Mouse (Mus musculus): Measurements from ENCODE around the gene Cacna1i. TPM values are rescaled to one million over a fixed set of nuclear protein-coding genes. Genes with fewer than 3 reads are reported as not detected.

Cacna1i gene
- polyA plus RNA-seq, 1 experiment from 2014 or later = 0.03 TPM

- H3K27me3 ChIP-seq (replicated peaks; ENCODE audit: control insufficient read depth, insufficient read depth, low read length) = no peaks in the 10 kb centered on the region
- H3K4me3 ChIP-seq (ENCODE audit: low read depth, low read length) = no peak overlapping the region
- no peak for TF ChIP-seq CTCF (IDR thresholded peaks at IDR 0.05; ENCODE audit: low read depth)
- no peak overlapping the region for H3K9ac ChIP-seq (ENCODE audit: low read depth, low read length)
- no peak for ATAC-seq
- no peaks in the 10 kb centered on the region for H3K9me3 ChIP-seq (ENCODE audit: control insufficient read depth)
- no peak overlapping the region for H3K4me2 ChIP-seq (replicated peaks; ENCODE audit: low read depth)
- H3K27ac ChIP-seq (ENCODE audit: low read depth, low read length) = no peak overlapping the region
- H3K4me1 ChIP-seq (replicated peaks; ENCODE audit: control insufficient read depth, insufficient read depth, low read length) = no peaks in the 10 kb centered on the region
- H3K36me3 ChIP-seq (ENCODE audit: control insufficient read depth, insufficient read depth) = no peaks in the 10 kb centered on the region
- 67% methylated on average over 9 of the region's 9 CpGs for WGBS
These were observed 86.4 kb downstream of the Cacna1i start for GRCm38 (mm10) chr15:80373219-80373964.

DNA sequence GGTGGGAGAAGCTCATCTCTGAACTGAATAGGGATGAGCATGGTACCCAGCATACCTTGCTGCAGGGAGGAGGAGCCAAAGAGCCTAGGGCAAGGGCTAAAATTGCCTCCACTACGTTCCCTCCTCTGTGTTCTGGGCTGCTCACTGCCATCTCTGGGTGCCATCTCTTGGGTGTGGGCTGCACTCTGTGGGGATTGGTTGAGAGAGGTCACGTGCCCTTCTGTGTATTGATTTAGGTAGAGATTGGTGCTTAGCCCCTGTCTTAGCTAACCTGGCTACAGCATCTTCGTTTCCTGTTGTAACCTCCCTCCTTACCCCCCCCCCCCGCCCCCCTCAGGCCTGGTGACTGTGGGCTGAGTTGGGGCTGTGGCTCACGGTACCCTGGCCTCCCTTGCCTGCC lies 87.8 kb downstream of the Cacna1i start:
- ATAC-seq = no peak
- no peak overlapping the region for H3K27ac ChIP-seq (ENCODE audit: low read depth, low read length)
- TF ChIP-seq CTCF (IDR thresholded peaks at IDR 0.05; ENCODE audit: low read depth) = no peak
- no peaks in the 10 kb centered on the region for H3K27me3 ChIP-seq (replicated peaks; ENCODE audit: control insufficient read depth, insufficient read depth, low read length)
- no peaks in the 10 kb centered on the region for H3K9me3 ChIP-seq (ENCODE audit: control insufficient read depth)
- no peak overlapping the region for H3K4me3 ChIP-seq (ENCODE audit: low read depth, low read length)
- WGBS = 56% methylated on average over 5 of the region's 5 CpGs
- H3K9ac ChIP-seq (ENCODE audit: low read depth, low read length) = no peak overlapping the region
- H3K36me3 ChIP-seq (ENCODE audit: control insufficient read depth, insufficient read depth) = no peaks in the 10 kb centered on the region
- no peak overlapping the region for H3K4me2 ChIP-seq (replicated peaks; ENCODE audit: low read depth)
- no peaks in the 10 kb centered on the region for H3K4me1 ChIP-seq (replicated peaks; ENCODE audit: control insufficient read depth, insufficient read depth, low read length)

DNA sequence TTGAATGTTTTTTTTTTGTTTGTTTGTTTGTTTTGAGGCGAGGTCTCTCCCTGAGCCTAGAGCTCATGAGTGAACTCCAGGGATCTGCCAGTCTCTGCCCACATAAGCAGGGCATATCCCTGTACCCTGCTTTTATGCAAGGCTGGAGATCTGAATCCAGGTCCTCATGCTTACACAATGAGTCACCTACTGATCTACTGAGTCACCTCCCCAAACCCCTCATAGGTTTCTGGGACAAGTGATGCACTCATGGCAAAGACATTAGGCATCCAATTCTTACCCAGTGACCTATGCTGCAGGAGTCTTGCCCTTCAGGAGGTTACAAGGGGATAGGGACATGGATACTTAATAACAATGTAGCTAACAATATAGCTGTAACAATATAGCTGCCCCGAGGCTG lies 100.1 kb downstream of the Cacna1i start:
- no peak overlapping the region for H3K4me2 ChIP-seq (replicated peaks; ENCODE audit: low read depth)
- H3K36me3 ChIP-seq (ENCODE audit: control insufficient read depth, insufficient read depth) = no peaks in the 10 kb centered on the region
- H3K9me3 ChIP-seq (ENCODE audit: control insufficient read depth) = no peaks in the 10 kb centered on the region
- H3K4me3 ChIP-seq (ENCODE audit: low read depth, low read length) = no peak overlapping the region
- WGBS = 70% methylated on average over 2 of the region's 2 CpGs
- no peak for TF ChIP-seq CTCF (IDR thresholded peaks at IDR 0.05; ENCODE audit: low read depth)
- no peak overlapping the region for H3K27ac ChIP-seq (ENCODE audit: low read depth, low read length)
- H3K27me3 ChIP-seq (replicated peaks; ENCODE audit: control insufficient read depth, insufficient read depth, low read length) = no peaks in the 10 kb centered on the region
- H3K4me1 ChIP-seq (replicated peaks; ENCODE audit: control insufficient read depth, insufficient read depth, low read length) = no peaks in the 10 kb centered on the region
- H3K9ac ChIP-seq (ENCODE audit: low read depth, low read length) = no peak overlapping the region
- no peak for ATAC-seq

GRCm38 (mm10) chr15:80391791-80392190 lies 104.8 kb downstream of the Cacna1i start:
- Histone ChIP-seq H3K36me3 (ENCODE audit: control insufficient read depth, insufficient read depth) (no peaks in the 10 kb centered on the region), H3K9me3 (ENCODE audit: control insufficient read depth) (no peaks in the 10 kb centered on the region), H3K4me2 (replicated peaks; ENCODE audit: low read depth) (no peak overlapping the region), H3K4me3 (ENCODE audit: low read depth, low read length) (no peak overlapping the region), H3K4me1 (replicated peaks; ENCODE audit: control insufficient read depth, insufficient read depth, low read length) (no peaks in the 10 kb centered on the region), H3K27me3 (replicated peaks; ENCODE audit: control insufficient read depth, insufficient read depth, low read length) (no peaks in the 10 kb centered on the region), H3K27ac (ENCODE audit: low read depth, low read length) (no peak overlapping the region), H3K9ac (ENCODE audit: low read depth, low read length) (no peak overlapping the region)
- ATAC-seq = no peak
- WGBS = 82% methylated on average over 14 of the region's 14 CpGs
- no peak for TF ChIP-seq CTCF (IDR thresholded peaks at IDR 0.05; ENCODE audit: low read depth)

DNA sequence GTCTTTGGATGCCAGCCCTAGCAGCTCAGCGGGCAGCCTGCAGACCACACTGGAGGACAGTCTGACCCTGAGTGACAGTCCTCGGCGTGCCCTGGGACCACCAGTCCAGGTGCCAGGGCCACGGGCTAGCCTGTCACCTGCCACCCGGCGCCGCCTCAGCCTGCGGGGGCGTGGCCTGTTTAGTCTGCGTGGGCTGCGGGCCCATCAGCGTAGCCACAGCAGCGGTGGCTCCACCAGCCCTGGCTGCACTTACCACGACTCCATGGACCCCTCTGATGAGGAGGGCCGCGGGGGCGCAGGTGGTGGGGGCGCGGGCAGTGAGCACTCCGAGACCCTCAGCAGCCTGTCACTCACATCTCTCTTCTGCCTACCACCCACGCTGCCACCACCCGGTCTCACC lies 108.0 kb downstream of the Cacna1i start:
- H3K4me1 ChIP-seq (replicated peaks; ENCODE audit: control insufficient read depth, insufficient read depth, low read length) = no peaks in the 10 kb centered on the region
- no peaks in the 10 kb centered on the region for H3K27me3 ChIP-seq (replicated peaks; ENCODE audit: control insufficient read depth, insufficient read depth, low read length)
- no peak for TF ChIP-seq CTCF (IDR thresholded peaks at IDR 0.05; ENCODE audit: low read depth)
- no peaks in the 10 kb centered on the region for H3K9me3 ChIP-seq (ENCODE audit: control insufficient read depth)
- ATAC-seq = no peak
- WGBS = 56% methylated on average over 22 of the region's 22 CpGs
- H3K4me2 ChIP-seq (replicated peaks; ENCODE audit: low read depth) = no peak overlapping the region
- H3K4me3 ChIP-seq (ENCODE audit: low read depth, low read length) = no peak overlapping the region
- H3K27ac ChIP-seq (ENCODE audit: low read depth, low read length) = no peak overlapping the region
- H3K36me3 ChIP-seq (ENCODE audit: control insufficient read depth, insufficient read depth) = no peaks in the 10 kb centered on the region
- no peak overlapping the region for H3K9ac ChIP-seq (ENCODE audit: low read depth, low read length)

DNA sequence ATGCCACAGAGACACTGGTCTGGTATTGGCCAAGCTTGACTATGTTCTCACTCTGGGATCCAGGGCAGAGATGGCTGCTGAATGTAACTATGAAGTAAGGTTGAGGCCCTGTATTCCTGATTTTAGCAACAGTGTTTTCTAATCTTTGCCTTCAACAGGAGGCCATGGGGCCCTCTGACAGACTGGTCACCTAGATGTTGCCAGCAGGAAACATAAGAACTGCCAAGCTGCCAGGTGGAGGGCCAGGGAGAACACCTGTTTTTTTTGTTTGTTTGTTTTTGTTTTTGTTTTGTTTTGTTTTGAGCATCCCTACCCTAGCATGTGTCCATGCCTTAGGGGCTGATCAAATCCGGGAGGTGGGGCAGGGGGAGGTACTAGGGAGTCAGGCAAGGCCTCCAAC lies 112.4 kb downstream of the Cacna1i start:
- Histone ChIP-seq H3K27me3 (replicated peaks; ENCODE audit: control insufficient read depth, insufficient read depth, low read length) (no peaks in the 10 kb centered on the region), H3K9me3 (ENCODE audit: control insufficient read depth) (no peaks in the 10 kb centered on the region), H3K27ac (ENCODE audit: low read depth, low read length) (no peak overlapping the region), H3K9ac (ENCODE audit: low read depth, low read length) (no peak overlapping the region), H3K36me3 (ENCODE audit: control insufficient read depth, insufficient read depth) (no peaks in the 10 kb centered on the region), H3K4me3 (ENCODE audit: low read depth, low read length) (no peak overlapping the region), H3K4me1 (replicated peaks; ENCODE audit: control insufficient read depth, insufficient read depth, low read length) (no peaks in the 10 kb centered on the region), H3K4me2 (replicated peaks; ENCODE audit: low read depth) (no peak overlapping the region)
- 82% methylated on average over 1 of the region's 1 CpGs for WGBS
- TF ChIP-seq CTCF (IDR thresholded peaks at IDR 0.05; ENCODE audit: low read depth) = no peak
- no peak for ATAC-seq
